Mouse (Mus musculus) heart, postnatal 4 days (tissue): ENCODE results near the gene Cby3. TPM values are rescaled to one million over a fixed set of nuclear protein-coding genes. Genes with fewer than 3 reads are reported as not detected.
A peak's percentile ranks its signal among the peaks of the same experiment; 100 is the strongest.

Source experiments
- DNase-seq: peaks from one replicate; pipeline ENCODE4 v3.0.0; 2021
- microRNA-seq, 2 experiments: library from miRNA; unstranded; fragments of <30 nt; microRNA quantifications; one replicate each; pipeline ENCODE4 v1.2.0; 2021 to 2022
- total RNA-seq, 2 experiments: library from RNA; stranded (reverse); gene quantifications; 2 replicates each; pipeline ENCODE4 v1.2.3; 2021

Gene Cby3
- total RNA-seq, 2 experiments from 2014 or later, result not detected

- no peak for DNase-seq
Observed at GRCm38 (mm10) chr11:50389616-50390015, 35.4 kb downstream of the Cby3 start.

- peak; percentile 31 for DNase-seq
Observed at GRCm38 (mm10) chr11:50391272-50391960, 37.2 kb downstream of the Cby3 start.

- no peak for DNase-seq
Observed at GRCm38 (mm10) chr11:50393306-50393705, 39.0 kb downstream of the Cby3 start.

GRCm38 (mm10) chr11:50394731-50395130 is 40.5 kb downstream of the Cby3 start:
- DNase-seq, result no peak

GRCm38 (mm10) chr11:50396766-50397307 is 42.6 kb downstream of the Cby3 start:
- no peak for DNase-seq

- no peak for DNase-seq
Observed at GRCm38 (mm10) chr11:50397316-50397715, 43.1 kb downstream of the Cby3 start.

- no peak for DNase-seq
Observed at GRCm38 (mm10) chr11:50398803-50399202, 44.5 kb downstream of the Cby3 start.

GRCm38 (mm10) chr11:50402481-50402880 is 48.2 kb downstream of the Cby3 start:
- DNase-seq, result no peak

GRCm38 (mm10) chr11:50403367-50404014 is 49.2 kb downstream of the Cby3 start:
- peak; percentile 73 for DNase-seq

GRCm38 (mm10) chr11:50407235-50407634 is 53.0 kb downstream of the Cby3 start:
- DNase-seq, result no peak

Small RNA genes within 50 kb of the gene (microRNA-seq; reads per million reads assigned to microRNA genes)
- 0 reads per million in 2 experiments for gene Mir804

Other genes starting within 250 kb of the Cby3 start
- 10 to 100 TPM; 40.6 to 42.4 TPM for gene Tbc1d9b, start 223.1 kb upstream of the Cby3 start, total RNA-seq
- 1 to 10 TPM; 7.7 to 8.0 TPM for gene Mrnip, start 180.0 kb upstream of the Cby3 start, total RNA-seq
- gene Sqstm1, start 143.6 kb upstream of the Cby3 start, total RNA-seq, result 100 to 1,000 TPM; 178 to 180 TPM
- 100 to 1,000 TPM; 117 to 120 TPM for gene Mgat4b, start 143.6 kb upstream of the Cby3 start, total RNA-seq
- 1 to 10 TPM; 2.0 to 2.7 TPM for gene Ltc4s, start 115.8 kb upstream of the Cby3 start, total RNA-seq
- gene Maml1, start 62.2 kb upstream of the Cby3 start, total RNA-seq, result 10 to 100 TPM; 19.6 to 20.2 TPM
- 100 to 1,000 TPM; 322 to 335 TPM for gene Canx, start 28.8 kb upstream of the Cby3 start, total RNA-seq
- 100 to 1,000 TPM; 191 to 216 TPM for gene Hnrnph1, start 22.5 kb downstream of the Cby3 start, total RNA-seq
- gene Rufy1, start 76.7 kb downstream of the Cby3 start, total RNA-seq, result 10 to 100 TPM; 27.1 to 27.9 TPM
- 10 to 100 TPM; 28.5 to 32.0 TPM for gene Adamts2, start 247.6 kb downstream of the Cby3 start, total RNA-seq